Mouse (Mus musculus): ENCODE measurements at regions not wholly inside any gene's neighbourhood (a gene's known extent, or its start where the extent isn't known, plus 50 kb on each side); places are given as distances from the start of the nearest gene placed in this dataset.

- DNase-seq (ENCODE audit: low read depth) = no peak
Observed at GRCm38 (mm10) chr12:71429561-71430200, 120.0 kb downstream of the Dact1 start.

- DNase-seq (ENCODE audit: low read depth) = no peak
Observed at GRCm38 (mm10) chr12:71430331-71430730, 120.6 kb downstream of the Dact1 start.

- no peak for DNase-seq (ENCODE audit: low read depth)
Observed at GRCm38 (mm10) chr12:71431116-71431515, 121.4 kb downstream of the Dact1 start.

- no peak for DNase-seq (ENCODE audit: low read depth)
Observed at GRCm38 (mm10) chr12:71433549-71434200, 124.0 kb downstream of the Dact1 start.

GRCm38 (mm10) chr12:71438254-71438653 is 128.6 kb downstream of the Dact1 start:
- DNase-seq (ENCODE audit: low read depth) = peak; percentile 37

GRCm38 (mm10) chr12:71440863-71441262 is 131.2 kb downstream of the Dact1 start:
- peak; percentile 2 for DNase-seq (ENCODE audit: low read depth)

GRCm38 (mm10) chr12:71441272-71441671 is 131.6 kb downstream of the Dact1 start:
- DNase-seq (ENCODE audit: low read depth) = no peak

GRCm38 (mm10) chr12:71446177-71446891 is 136.7 kb downstream of the Dact1 start:
- DNase-seq (ENCODE audit: low read depth) = no peak

GRCm38 (mm10) chr12:71446892-71447268 is 137.2 kb downstream of the Dact1 start:
- DNase-seq (ENCODE audit: low read depth) = no peak

GRCm38 (mm10) chr12:71449032-71449431 is 139.3 kb downstream of the Dact1 start:
- DNase-seq (ENCODE audit: low read depth) = no peak

- no peak for DNase-seq (ENCODE audit: low read depth)
Observed at GRCm38 (mm10) chr12:71450128-71450527, 140.4 kb downstream of the Dact1 start.

- DNase-seq (ENCODE audit: low read depth) = no peak
Observed at GRCm38 (mm10) chr12:71450680-71451463, 141.2 kb downstream of the Dact1 start.

GRCm38 (mm10) chr12:71456900-71457299 is 147.2 kb downstream of the Dact1 start:
- DNase-seq (ENCODE audit: low read depth) = no peak

- DNase-seq (ENCODE audit: low read depth) = no peak
Observed at GRCm38 (mm10) chr12:71458559-71459176, 149.0 kb downstream of the Dact1 start.

GRCm38 (mm10) chr12:71460643-71461042 is 151.0 kb downstream of the Dact1 start:
- DNase-seq (ENCODE audit: low read depth) = no peak

GRCm38 (mm10) chr12:71467820-71468219 is 158.1 kb downstream of the Dact1 start:
- DNase-seq (ENCODE audit: low read depth) = no peak

GRCm38 (mm10) chr12:71468324-71468723 is 158.6 kb downstream of the Dact1 start:
- DNase-seq (ENCODE audit: low read depth) = no peak

GRCm38 (mm10) chr12:71470983-71471715 is 161.5 kb downstream of the Dact1 start:
- DNase-seq (ENCODE audit: low read depth) = peak; percentile 49

- no peak for DNase-seq (ENCODE audit: low read depth)
Observed at GRCm38 (mm10) chr12:71471720-71472119, 162.0 kb downstream of the Dact1 start.

- DNase-seq (ENCODE audit: low read depth) = no peak
Observed at GRCm38 (mm10) chr12:71476238-71476637, 166.6 kb downstream of the Dact1 start.

- DNase-seq (ENCODE audit: low read depth) = no peak
Observed at GRCm38 (mm10) chr12:71477691-71478090, 168.0 kb downstream of the Dact1 start.
